Mouse (Mus musculus): ENCODE data around the gene Tbca. TPM values are rescaled to one million over a fixed set of nuclear protein-coding genes. Genes with fewer than 3 reads are reported as not detected.
A peak's percentile ranks its signal among the peaks of the same experiment; 100 is the strongest.

The Tbca gene
- polyA plus RNA-seq, 1 experiment from 2014 or later = 289 TPM

GRCm38 (mm10) chr13:94862491-94863230 is 74.0 kb downstream of the Tbca start:
- no peaks in the 10 kb centered on the region for H3K36me3 ChIP-seq (replicated peaks)
- no peaks in the 10 kb centered on the region for H3K4me1 ChIP-seq
- no peak for DNase-seq (ENCODE audit: low spot score)
- 72% methylated on average over 5 of the region's 5 CpGs for WGBS
- H3K27ac ChIP-seq (replicated peaks) = no peak overlapping the region
- peaks cover 94% of the 10 kb centered on the region for H3K27me3 ChIP-seq (replicated peaks; ENCODE audit: low read depth, poor library complexity, severe bottlenecking)
- H3K9me3 ChIP-seq = no peaks in the 10 kb centered on the region
- H3K4me3 ChIP-seq = no peak overlapping the region

GRCm38 (mm10) chr13:94866906-94867305 is 78.2 kb downstream of the Tbca start:
- 14% methylated on average over 2 of the region's 2 CpGs for WGBS
- no peak overlapping the region for H3K27ac ChIP-seq (replicated peaks)
- no peak for DNase-seq (ENCODE audit: low spot score)
- H3K36me3 ChIP-seq (replicated peaks) = no peaks in the 10 kb centered on the region
- no peak overlapping the region for H3K4me3 ChIP-seq
- no peaks in the 10 kb centered on the region for H3K9me3 ChIP-seq
- H3K4me1 ChIP-seq = peaks cover 10% of the 10 kb centered on the region
- H3K27me3 ChIP-seq (replicated peaks; ENCODE audit: low read depth, poor library complexity, severe bottlenecking) = peaks cover 100% of the 10 kb centered on the region

- DNase-seq (ENCODE audit: low spot score) = no peak
- Histone ChIP-seq H3K4me1 (peaks cover 10% of the 10 kb centered on the region), H3K36me3 (replicated peaks) (no peaks in the 10 kb centered on the region), H3K27me3 (replicated peaks; ENCODE audit: low read depth, poor library complexity, severe bottlenecking) (peaks cover 100% of the 10 kb centered on the region), H3K27ac (replicated peaks) (no peak overlapping the region), H3K4me3 (no peak overlapping the region), H3K9me3 (no peaks in the 10 kb centered on the region)
- 42% methylated on average over 4 of the region's 4 CpGs for WGBS
These were observed 79.1 kb downstream of the Tbca start for GRCm38 (mm10) chr13:94867772-94868171.

- 1% methylated on average over 35 of the region's 35 CpGs for WGBS
- Histone ChIP-seq H3K36me3 (replicated peaks) (no peaks in the 10 kb centered on the region), H3K4me3 (peak overlapping the region; percentile 54), H3K4me1 (peaks cover 14% of the 10 kb centered on the region), H3K9me3 (no peaks in the 10 kb centered on the region), H3K27ac (replicated peaks) (no peak overlapping the region), H3K27me3 (replicated peaks; ENCODE audit: low read depth, poor library complexity, severe bottlenecking) (peaks cover 100% of the 10 kb centered on the region)
- DNase-seq (ENCODE audit: low spot score) = peak; percentile 89
These were observed 79.8 kb downstream of the Tbca start for GRCm38 (mm10) chr13:94868478-94868950.

GRCm38 (mm10) chr13:94869541-94869940 is 80.8 kb downstream of the Tbca start:
- peak; percentile 47 for DNase-seq (ENCODE audit: low spot score)
- Histone ChIP-seq H3K27me3 (replicated peaks; ENCODE audit: low read depth, poor library complexity, severe bottlenecking) (peaks cover 100% of the 10 kb centered on the region), H3K27ac (replicated peaks) (no peak overlapping the region), H3K4me3 (peak overlapping the region; percentile 54; the same call in 1 of the 2 replicates), H3K36me3 (replicated peaks) (no peaks in the 10 kb centered on the region), H3K4me1 (peaks cover 18% of the 10 kb centered on the region), H3K9me3 (no peaks in the 10 kb centered on the region)
- WGBS = 1% methylated on average over 8 of the region's 8 CpGs

GRCm38 (mm10) chr13:94870071-94870460 is 81.4 kb downstream of the Tbca start:
- no peaks in the 10 kb centered on the region for H3K36me3 ChIP-seq (replicated peaks)

GRCm38 (mm10) chr13:94870461-94871186 is 81.9 kb downstream of the Tbca start:
- Histone ChIP-seq H3K4me1 (peaks cover 25% of the 10 kb centered on the region), H3K27ac (replicated peaks) (no peak overlapping the region), H3K9me3 (no peaks in the 10 kb centered on the region), H3K36me3 (replicated peaks) (no peaks in the 10 kb centered on the region), H3K4me3 (no peak overlapping the region), H3K27me3 (replicated peaks; ENCODE audit: low read depth, poor library complexity, severe bottlenecking) (peaks cover 100% of the 10 kb centered on the region)
- under 1% methylated on average over 21 of the region's 21 CpGs for WGBS
- DNase-seq (ENCODE audit: low spot score) = peak; percentile 58

More at GRCm38 (mm10) chr13:94870071-94870460, 81.4 kb downstream of the Tbca start:
- no peak overlapping the region for H3K27ac ChIP-seq (replicated peaks)
- peaks cover 100% of the 10 kb centered on the region for H3K27me3 ChIP-seq (replicated peaks; ENCODE audit: low read depth, poor library complexity, severe bottlenecking)
- H3K9me3 ChIP-seq = no peaks in the 10 kb centered on the region
- WGBS = 4% methylated on average over 9 of the region's 9 CpGs
- peaks cover 21% of the 10 kb centered on the region for H3K4me1 ChIP-seq
- no peak overlapping the region for H3K4me3 ChIP-seq
- DNase-seq (ENCODE audit: low spot score) = peak; percentile 41

GRCm38 (mm10) chr13:94871806-94872320 is 83.2 kb downstream of the Tbca start:
- H3K4me1 ChIP-seq = peaks cover 25% of the 10 kb centered on the region
- DNase-seq (ENCODE audit: low spot score) = no peak
- peaks cover 100% of the 10 kb centered on the region for H3K27me3 ChIP-seq (replicated peaks; ENCODE audit: low read depth, poor library complexity, severe bottlenecking)
- 2% methylated on average over 7 of the region's 7 CpGs for WGBS
- no peaks in the 10 kb centered on the region for H3K36me3 ChIP-seq (replicated peaks)
- H3K9me3 ChIP-seq = no peaks in the 10 kb centered on the region
- H3K4me3 ChIP-seq = no peak overlapping the region
- H3K27ac ChIP-seq (replicated peaks) = no peak overlapping the region

- peaks cover 28% of the 10 kb centered on the region for H3K4me1 ChIP-seq
- peaks cover 100% of the 10 kb centered on the region for H3K27me3 ChIP-seq (replicated peaks; ENCODE audit: low read depth, poor library complexity, severe bottlenecking)
- H3K9me3 ChIP-seq = no peaks in the 10 kb centered on the region
- peak; percentile 44 for DNase-seq (ENCODE audit: low spot score)
- H3K4me3 ChIP-seq = no peak overlapping the region
- no peaks in the 10 kb centered on the region for H3K36me3 ChIP-seq (replicated peaks)
- WGBS = 1% methylated on average over 19 of the region's 19 CpGs
- no peak overlapping the region for H3K27ac ChIP-seq (replicated peaks)
These were observed 83.7 kb downstream of the Tbca start for GRCm38 (mm10) chr13:94872439-94872838.

GRCm38 (mm10) chr13:94873111-94874038 is 84.7 kb downstream of the Tbca start:
- H3K4me1 ChIP-seq = peaks cover 27% of the 10 kb centered on the region
- WGBS = under 1% methylated on average over 54 of the region's 54 CpGs
- 0 out of 2 replicates have a peak overlapping the region, but pooled peaks have one; percentile 24 for H3K27ac ChIP-seq (replicated peaks)
- H3K4me3 ChIP-seq = peak overlapping the region; percentile 41
- H3K36me3 ChIP-seq (replicated peaks) = no peaks in the 10 kb centered on the region
- DNase-seq (ENCODE audit: low spot score) = peak; percentile 70
- no peaks in the 10 kb centered on the region for H3K9me3 ChIP-seq
- H3K27me3 ChIP-seq (replicated peaks; ENCODE audit: low read depth, poor library complexity, severe bottlenecking) = peaks cover 100% of the 10 kb centered on the region

- DNase-seq (ENCODE audit: low spot score) = no peak
- H3K27ac ChIP-seq (replicated peaks) = no peak overlapping the region
- peak overlapping the region; percentile 41; the same call in 1 of the 2 replicates for H3K4me3 ChIP-seq
- WGBS = 1% methylated on average over 8 of the region's 8 CpGs
- H3K4me1 ChIP-seq = peaks cover 22% of the 10 kb centered on the region
- peaks cover 100% of the 10 kb centered on the region for H3K27me3 ChIP-seq (replicated peaks; ENCODE audit: low read depth, poor library complexity, severe bottlenecking)
- H3K9me3 ChIP-seq = no peaks in the 10 kb centered on the region
- H3K36me3 ChIP-seq (replicated peaks) = no peaks in the 10 kb centered on the region
These were observed 85.3 kb downstream of the Tbca start for GRCm38 (mm10) chr13:94874039-94874425.
